Comparison of ENCODE assay signal across 20 mouse cellular contexts in the genomic region with DNA sequence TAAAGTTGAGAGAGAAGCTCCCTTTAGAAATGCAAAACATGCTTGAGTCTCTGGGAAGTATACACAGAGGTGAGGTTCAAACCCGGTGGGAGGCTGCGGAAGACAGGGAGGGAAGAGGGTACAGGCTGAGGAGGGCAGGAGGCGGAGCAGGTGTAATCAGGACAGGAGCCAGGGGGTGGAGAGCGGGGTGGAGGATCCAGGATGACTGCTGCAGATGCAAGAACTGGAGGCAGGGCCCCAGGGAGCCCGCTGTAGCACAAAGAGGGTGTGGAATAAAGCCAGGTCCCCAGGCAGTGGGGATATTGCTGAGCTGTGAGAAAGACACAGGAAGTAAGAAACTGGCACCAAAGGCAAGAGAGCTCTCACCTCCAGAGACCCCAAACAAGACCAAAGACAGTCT. TPM values are rescaled to one million over a fixed set of nuclear protein-coding genes. Genes with fewer than 3 reads are reported as not detected.
DNase-seq lines count a peak whose midpoint lies in the region; ATAC-seq and TF ChIP-seq lines count a peak whose summit lies in the region.
"Had no signal": no experiment of that assay in that cellular context is flagged by ENCODE, and none has a peak within 500 bp of the region (broad histone marks: within the 10 kb centered on the region; RNA-seq: fewer than 3 reads in every experiment).

No protein-coding gene starts in this region.

- no peak overlapping the region for H3K4me2 ChIP-seq in forebrain, embryonic 13.5 days
- no peak overlapping the region for H3K4me2 ChIP-seq in midbrain, embryonic 12.5 days (replicated peaks)
- no peak overlapping the region for H3K4me2 ChIP-seq in midbrain, postnatal 0 days (ENCODE audit: low read depth, low read length, poor library complexity, severe bottlenecking)
- H3K4me2 ChIP-seq: forebrain, embryonic 15.5 days; heart, embryonic 13.5 days; lung, embryonic 15.5 days had no signal

- no peak for TF ChIP-seq EP300 in heart, adult 2 months (IDR thresholded peaks at IDR 0.05; ENCODE audit: insufficient read depth, low read depth, low read length)

- H3K27ac ChIP-seq in forebrain, embryonic 13.5 days = 0 out of 2 replicates have a peak overlapping the region, but pooled peaks have one; percentile 21
- no peak overlapping the region for H3K27ac ChIP-seq in forebrain, embryonic 10.5 days
- H3K27ac ChIP-seq in midbrain, embryonic 12.5 days (replicated peaks) = peak overlapping the region; percentile 17; the same call in 1 of the 2 replicates
- H3K27ac ChIP-seq in midbrain, postnatal 0 days (ENCODE audit: low read depth, low read length) = no peak overlapping the region
- no peak overlapping the region for H3K27ac ChIP-seq in heart, adult 2 months
- H3K27ac ChIP-seq: forebrain, embryonic 15.5 days; heart, embryonic 13.5 days; liver, embryonic 14.5 days; lung, embryonic 15.5 days had no signal

- H3K4me1 ChIP-seq in forebrain, embryonic 13.5 days = peaks cover 34% of the 10 kb centered on the region
- H3K4me1 ChIP-seq in forebrain, embryonic 10.5 days = peaks cover 28% of the 10 kb centered on the region
- peaks cover 22% of the 10 kb centered on the region for H3K4me1 ChIP-seq in midbrain, embryonic 12.5 days
- peaks cover 5% of the 10 kb centered on the region; the same call in 1 of the 2 replicates for H3K4me1 ChIP-seq in midbrain, postnatal 0 days (ENCODE audit: insufficient read depth, low read length)
- peaks cover 56% of the 10 kb centered on the region for H3K4me1 ChIP-seq in E14TG2a.4 (replicated peaks; ENCODE audit: low read depth, low read length)
- H3K4me1 ChIP-seq in heart, adult 2 months (ENCODE audit: control insufficient read depth, insufficient read depth, low read length) = no peaks in the 10 kb centered on the region
- H3K4me1 ChIP-seq: lung, embryonic 15.5 days had no signal

- no peak for TF ChIP-seq POLR2A in heart, adult 2 months (IDR thresholded peaks at IDR 0.05; ENCODE audit: insufficient read depth, low read depth, low read length)

- H3K9ac ChIP-seq in forebrain, embryonic 13.5 days = no peak overlapping the region
- no peak overlapping the region for H3K9ac ChIP-seq in midbrain, embryonic 12.5 days (replicated peaks)
- no peak overlapping the region for H3K9ac ChIP-seq in midbrain, postnatal 0 days (replicated peaks; ENCODE audit: low read length, poor library complexity, severe bottlenecking)
- H3K9ac ChIP-seq in heart, adult 2 months (ENCODE audit: low read depth, low read length) = no peak overlapping the region
- H3K9ac ChIP-seq: forebrain, embryonic 15.5 days; heart, embryonic 13.5 days; liver, embryonic 14.5 days; lung, embryonic 15.5 days had no signal

- peaks cover 3% of the 10 kb centered on the region; the same call in 1 of the 2 replicates for H3K36me3 ChIP-seq in forebrain, embryonic 13.5 days (ENCODE audit: poor library complexity, severe bottlenecking)
- H3K36me3 ChIP-seq in forebrain, embryonic 10.5 days (replicated peaks) = no peaks in the 10 kb centered on the region
- H3K36me3 ChIP-seq in midbrain, embryonic 12.5 days = no peaks in the 10 kb centered on the region
- no peaks in the 10 kb centered on the region for H3K36me3 ChIP-seq in midbrain, postnatal 0 days (ENCODE audit: insufficient read depth, low read length)
- no peaks in the 10 kb centered on the region for H3K36me3 ChIP-seq in E14TG2a.4 (ENCODE audit: insufficient read depth, low read length)
- no peaks in the 10 kb centered on the region for H3K36me3 ChIP-seq in heart, adult 2 months (ENCODE audit: control insufficient read depth, insufficient read depth, low read length)
- H3K36me3 ChIP-seq: forebrain, embryonic 15.5 days; heart, embryonic 13.5 days; lung, embryonic 15.5 days had no signal

- ATAC-seq in forebrain, embryonic 13.5 days = no peak
- ATAC-seq in midbrain, embryonic 12.5 days (ENCODE audit: low FRiP score, low read depth) = no peak
- ATAC-seq in midbrain, postnatal 0 days (ENCODE audit: low FRiP score) = no peak
- ATAC-seq: forebrain, embryonic 15.5 days had no signal

- no peaks in the 10 kb centered on the region for H3K9me3 ChIP-seq in forebrain, embryonic 13.5 days (replicated peaks)
- H3K9me3 ChIP-seq in forebrain, embryonic 10.5 days = no peaks in the 10 kb centered on the region
- no peaks in the 10 kb centered on the region for H3K9me3 ChIP-seq in midbrain, embryonic 12.5 days
- H3K9me3 ChIP-seq in midbrain, postnatal 0 days (ENCODE audit: low read length) = no peaks in the 10 kb centered on the region
- H3K9me3 ChIP-seq in E14TG2a.4 (ENCODE audit: low read length) = no peaks in the 10 kb centered on the region
- H3K9me3 ChIP-seq: forebrain, embryonic 15.5 days; heart, embryonic 13.5 days; lung, embryonic 15.5 days had no signal

- no peak for DNase-seq in forebrain, embryonic 10.5 days (ENCODE audit: extremely low spot score, low spot score)
- DNase-seq in midbrain, postnatal 0 days (ENCODE audit: low spot score) = no peak
- DNase-seq in ZHBTc4 (ENCODE audit: low read depth, low spot score) = peak; percentile 42
- DNase-seq in heart, adult 2 months = no peak
- no peak for DNase-seq in heart, adult 9 months (ENCODE audit: low spot score in 2 of 2)
- DNase-seq: adrenal gland, postnatal 10 days; cerebellum, adult 11 months; cerebellum, postnatal 14 days; heart, postnatal 36 days; lung, postnatal 4 days; right cerebral cortex, postnatal 4 days; thymus, postnatal 25 days had no signal

- H3K4me3 ChIP-seq in forebrain, embryonic 13.5 days = no peak overlapping the region
- no peak overlapping the region for H3K4me3 ChIP-seq in forebrain, embryonic 10.5 days
- H3K4me3 ChIP-seq in midbrain, embryonic 12.5 days = no peak overlapping the region
- H3K4me3 ChIP-seq in midbrain, postnatal 0 days (ENCODE audit: low read depth, low read length) = no peak overlapping the region
- H3K4me3 ChIP-seq in E14TG2a.4 (replicated peaks; ENCODE audit: low read length) = peak overlapping the region; percentile 29; the same call in 1 of the 2 replicates
- H3K4me3 ChIP-seq in heart, adult 2 months = no peak overlapping the region
- H3K4me3 ChIP-seq: forebrain, embryonic 15.5 days; heart, embryonic 13.5 days; lung, embryonic 15.5 days had no signal

- WGBS in forebrain, embryonic 13.5 days = 28% methylated on average over 5 of the region's 5 CpGs
- 26% methylated on average over 5 of the region's 5 CpGs for WGBS in forebrain, embryonic 10.5 days
- WGBS in midbrain, embryonic 12.5 days = 40% methylated on average over 5 of the region's 5 CpGs
- WGBS in midbrain, postnatal 0 days = 27% methylated on average over 5 of the region's 5 CpGs
- WGBS in heart, adult 2 months = 39% methylated on average over 5 of the region's 5 CpGs

- no peak for TF ChIP-seq CTCF in midbrain, postnatal 0 days (IDR thresholded peaks at IDR 0.05)
- no peak for TF ChIP-seq CTCF in E14TG2a.4 (conservative IDR thresholded peaks at IDR 0.05; ENCODE audit: low read length)
- TF ChIP-seq CTCF in heart, adult 2 months (IDR thresholded peaks at IDR 0.05) = no peak

- H3K27me3 ChIP-seq in forebrain, embryonic 13.5 days = no peaks in the 10 kb centered on the region
- no peaks in the 10 kb centered on the region for H3K27me3 ChIP-seq in forebrain, embryonic 10.5 days (ENCODE audit: poor library complexity, severe bottlenecking)
- peaks cover 5% of the 10 kb centered on the region; the same call in 1 of the 2 replicates for H3K27me3 ChIP-seq in midbrain, embryonic 12.5 days
- H3K27me3 ChIP-seq in midbrain, postnatal 0 days (ENCODE audit: insufficient read depth, low read length) = no peaks in the 10 kb centered on the region
- peaks cover 19% of the 10 kb centered on the region for H3K27me3 ChIP-seq in E14TG2a.4 (ENCODE audit: insufficient read depth, low read length)
- no peaks in the 10 kb centered on the region for H3K27me3 ChIP-seq in heart, adult 2 months (ENCODE audit: control insufficient read depth, insufficient read depth, low read length)
- H3K27me3 ChIP-seq: forebrain, embryonic 15.5 days; lung, embryonic 15.5 days had no signal

- H3K79me2 ChIP-seq in heart, adult 2 months (replicated peaks; ENCODE audit: control insufficient read depth, insufficient read depth, low read length) = no peaks in the 10 kb centered on the region

- intact Hi-C loops in heart, adult 2 months (cut with DNase I) = no loop called here

RNA-seq across cellular contexts. Expression of a gene that starts 38.1 kb away (rescaled TPM):
- polyA plus RNA-seq in forebrain, embryonic 13.5 days (2015; fragmentation: Nextera tagmentation; extraction: Ambion mirVana) = 35.3 and 35.8 TPM in 2 replicates
- polyA plus RNA-seq in forebrain, embryonic 10.5 days (2016; fragmentation: Nextera tagmentation; extraction: Ambion mirVana) = 7.0 and 9.6 TPM in 2 replicates
- polyA plus RNA-seq in midbrain, embryonic 12.5 days (2016; fragmentation: Nextera tagmentation; extraction: Ambion mirVana) = 32.8 and 40.8 TPM in 2 replicates
- total RNA-seq in midbrain, postnatal 0 days (2014; rRNA removed) = 59.2 and 66.7 TPM in 2 replicates
- 28.6 and 32.7 TPM in 2 replicates for polyA plus RNA-seq in midbrain, postnatal 0 days (2015; fragmentation: Nextera tagmentation; extraction: Ambion mirVana)
- total RNA-seq in heart, adult 2 months (2021) = under 1 TPM; 0.10 to 0.14 TPM
- polyA plus RNA-seq in heart, adult 2 months (2012; rRNA removed) = 0.32 and 0.39 TPM in 2 replicates
- total RNA-seq: CH12.LX had no signal

Comparison
In these comparisons a context has a peak if more than half of its experiments do, and no peak if none do; other contexts are left out.
1. H3K27ac ChIP-seq: peak in forebrain, embryonic 13.5 days (single experiment) and midbrain, embryonic 12.5 days (single experiment); none in forebrain, embryonic 10.5 days (single experiment), midbrain, postnatal 0 days (single experiment) and heart, adult 2 months (single experiment).